Mouse (Mus musculus): ENCODE measurements around the gene Sirt1. TPM values are rescaled to one million over a fixed set of nuclear protein-coding genes. Genes with fewer than 3 reads are reported as not detected.
A peak's percentile ranks its signal among the peaks of the same experiment; 100 is the strongest.

Gene Sirt1
- polyA plus RNA-seq (2014; fragmentation: Nextera tagmentation; extraction: Ambion mirVana), result 8.4 and 11.2 TPM in 2 replicates

- no peaks in the 10 kb centered on the region for H3K36me3 ChIP-seq (ENCODE audit: control insufficient read depth, insufficient read depth, low read length)
- ATAC-seq (ENCODE audit: low FRiP score) (no peak), DNase-seq (ENCODE audit: low spot score) (peak; percentile 31)
- H3K4me2 ChIP-seq (replicated peaks; ENCODE audit: low read depth, low read length), result peak within 1 kb of the TSS; percentile 78
- H3K9ac ChIP-seq (ENCODE audit: low read depth, low read length), result peak within 1 kb of the TSS; percentile 34
- no peaks in the 10 kb centered on the region; the same call in 1 of the 2 replicates for H3K27me3 ChIP-seq (ENCODE audit: control insufficient read depth, insufficient read depth, low read length)
- peak within 1 kb of the TSS; percentile 42 for H3K4me3 ChIP-seq (ENCODE audit: low read depth, low read length)
- 9% methylated on average over 24 of the region's 24 CpGs for WGBS
- no peaks in the 10 kb centered on the region for H3K9me3 ChIP-seq (ENCODE audit: control insufficient read depth, low read length)
- H3K27ac ChIP-seq (ENCODE audit: low read depth, low read length), result no peak within 1 kb of the TSS
- H3K4me1 ChIP-seq (replicated peaks; ENCODE audit: control insufficient read depth, insufficient read depth, low read length), result no peaks in the 10 kb centered on the region
These were observed at the start of gene Sirt1 for GRCm38 (mm10) chr10:63381498-63382280. Gene Sirt1 (minus strand): TSS chr10:63381704.

GRCm38 (mm10) chr10:63429785-63430305, 48.3 kb upstream of the Sirt1 start, which contains the start of gene Ctnna3:
Gene Ctnna3 (plus strand): TSS chr10:63430098.
- peak; percentile 93 for DNase-seq (ENCODE audit: low spot score)
- H3K27me3 ChIP-seq (ENCODE audit: control insufficient read depth, insufficient read depth, low read length), result no peaks in the 10 kb centered on the region
- peak within 1 kb of the TSS; percentile 30; the same call in 1 of the 2 replicates for H3K27ac ChIP-seq (ENCODE audit: low read depth, low read length)
- peak; percentile 98 for ATAC-seq (ENCODE audit: low FRiP score)
- peak within 1 kb of the TSS; percentile 76 for H3K4me3 ChIP-seq (ENCODE audit: low read depth, low read length)
- no peaks in the 10 kb centered on the region for H3K36me3 ChIP-seq (ENCODE audit: control insufficient read depth, insufficient read depth, low read length)
- no peaks in the 10 kb centered on the region for H3K9me3 ChIP-seq (ENCODE audit: control insufficient read depth, low read length)
- H3K9ac ChIP-seq (ENCODE audit: low read depth, low read length), result peak within 1 kb of the TSS; percentile 70
- WGBS, result under 1% methylated on average over 55 of the region's 55 CpGs
- peak within 1 kb of the TSS; percentile 82 for H3K4me2 ChIP-seq (replicated peaks; ENCODE audit: low read depth, low read length)
- H3K4me1 ChIP-seq (replicated peaks; ENCODE audit: control insufficient read depth, insufficient read depth, low read length), result no peaks in the 10 kb centered on the region

GRCm38 (mm10) chr10:63429380-63429779, 47.9 kb upstream of the Sirt1 start:
- ATAC-seq (ENCODE audit: low FRiP score), result peak; percentile 94
- no peaks in the 10 kb centered on the region for H3K27me3 ChIP-seq (ENCODE audit: control insufficient read depth, insufficient read depth, low read length)
- H3K4me3 ChIP-seq (ENCODE audit: low read depth, low read length), result peak overlapping the region; percentile 76
- H3K36me3 ChIP-seq (ENCODE audit: control insufficient read depth, insufficient read depth, low read length), result no peaks in the 10 kb centered on the region
- WGBS, result under 1% methylated on average over 31 of the region's 34 CpGs
- no peaks in the 10 kb centered on the region for H3K9me3 ChIP-seq (ENCODE audit: control insufficient read depth, low read length)
- H3K27ac ChIP-seq (ENCODE audit: low read depth, low read length), result peak overlapping the region; percentile 30; the same call in 1 of the 2 replicates
- H3K4me1 ChIP-seq (replicated peaks; ENCODE audit: control insufficient read depth, insufficient read depth, low read length), result no peaks in the 10 kb centered on the region
- H3K9ac ChIP-seq (ENCODE audit: low read depth, low read length), result peak overlapping the region; percentile 70
- H3K4me2 ChIP-seq (replicated peaks; ENCODE audit: low read depth, low read length), result peak overlapping the region; percentile 82
- peak; percentile 99 for DNase-seq (ENCODE audit: low spot score)

GRCm38 (mm10) chr10:63429023-63429340, 47.5 kb upstream of the Sirt1 start:
- no peak for ATAC-seq (ENCODE audit: low FRiP score)
- Histone ChIP-seq H3K27me3 (ENCODE audit: control insufficient read depth, insufficient read depth, low read length) (no peaks in the 10 kb centered on the region), H3K4me3 (ENCODE audit: low read depth, low read length) (peak overlapping the region; percentile 76), H3K9ac (ENCODE audit: low read depth, low read length) (peak overlapping the region; percentile 50; the same call in 1 of the 2 replicates), H3K4me1 (replicated peaks; ENCODE audit: control insufficient read depth, insufficient read depth, low read length) (no peaks in the 10 kb centered on the region), H3K36me3 (ENCODE audit: control insufficient read depth, insufficient read depth, low read length) (no peaks in the 10 kb centered on the region), H3K9me3 (ENCODE audit: control insufficient read depth, low read length) (no peaks in the 10 kb centered on the region), H3K27ac (ENCODE audit: low read depth, low read length) (no peak overlapping the region), H3K4me2 (replicated peaks; ENCODE audit: low read depth, low read length) (peak overlapping the region; percentile 82)
- peak; percentile 58 for DNase-seq (ENCODE audit: low spot score)
- 5% methylated on average over 11 of the region's 11 CpGs for WGBS

GRCm38 (mm10) chr10:63428243-63429022, 46.9 kb upstream of the Sirt1 start:
- peak; percentile 59 for DNase-seq (ENCODE audit: low spot score)
- no peaks in the 10 kb centered on the region for H3K27me3 ChIP-seq (ENCODE audit: control insufficient read depth, insufficient read depth, low read length)
- WGBS, result 28% methylated on average over 19 of the region's 19 CpGs
- no peaks in the 10 kb centered on the region for H3K4me1 ChIP-seq (replicated peaks; ENCODE audit: control insufficient read depth, insufficient read depth, low read length)
- H3K9me3 ChIP-seq (ENCODE audit: control insufficient read depth, low read length), result no peaks in the 10 kb centered on the region
- H3K36me3 ChIP-seq (ENCODE audit: control insufficient read depth, insufficient read depth, low read length), result no peaks in the 10 kb centered on the region
- H3K4me3 ChIP-seq (ENCODE audit: low read depth, low read length), result peak overlapping the region; percentile 76
- peak overlapping the region; percentile 82 for H3K4me2 ChIP-seq (replicated peaks; ENCODE audit: low read depth, low read length)
- H3K27ac ChIP-seq (ENCODE audit: low read depth, low read length), result no peak overlapping the region
- ATAC-seq (ENCODE audit: low FRiP score), result no peak
- H3K9ac ChIP-seq (ENCODE audit: low read depth, low read length), result peak overlapping the region; percentile 50; the same call in 1 of the 2 replicates

- DNase-seq (ENCODE audit: low spot score) (no peak), ATAC-seq (ENCODE audit: low FRiP score) (no peak)
- H3K4me3 ChIP-seq (ENCODE audit: low read depth, low read length), result no peak overlapping the region
- H3K9me3 ChIP-seq (ENCODE audit: control insufficient read depth, low read length), result no peaks in the 10 kb centered on the region
- WGBS, result 77% methylated on average over 8 of the region's 8 CpGs
- H3K36me3 ChIP-seq (ENCODE audit: control insufficient read depth, insufficient read depth, low read length), result no peaks in the 10 kb centered on the region
- no peaks in the 10 kb centered on the region for H3K27me3 ChIP-seq (ENCODE audit: control insufficient read depth, insufficient read depth, low read length)
- H3K9ac ChIP-seq (ENCODE audit: low read depth, low read length), result no peak overlapping the region
- no peaks in the 10 kb centered on the region for H3K4me1 ChIP-seq (replicated peaks; ENCODE audit: control insufficient read depth, insufficient read depth, low read length)
- H3K4me2 ChIP-seq (replicated peaks; ENCODE audit: low read depth, low read length), result no peak overlapping the region
- H3K27ac ChIP-seq (ENCODE audit: low read depth, low read length), result no peak overlapping the region
These were observed 45.6 kb upstream of the Sirt1 start for GRCm38 (mm10) chr10:63427146-63427545.

GRCm38 (mm10) chr10:63424475-63424814, 42.9 kb upstream of the Sirt1 start:
- H3K4me1 ChIP-seq (replicated peaks; ENCODE audit: control insufficient read depth, insufficient read depth, low read length), result no peaks in the 10 kb centered on the region
- DNase-seq (ENCODE audit: low spot score) (no peak), ATAC-seq (ENCODE audit: low FRiP score) (no peak)

GRCm38 (mm10) chr10:63423591-63424474, 42.3 kb upstream of the Sirt1 start:
- no peaks in the 10 kb centered on the region for H3K4me1 ChIP-seq (replicated peaks; ENCODE audit: control insufficient read depth, insufficient read depth, low read length)
- no peaks in the 10 kb centered on the region for H3K36me3 ChIP-seq (ENCODE audit: control insufficient read depth, insufficient read depth, low read length)
- no peaks in the 10 kb centered on the region for H3K9me3 ChIP-seq (ENCODE audit: control insufficient read depth, low read length)
- DNase-seq (ENCODE audit: low spot score), result no peak
- no peak for ATAC-seq (ENCODE audit: low FRiP score)
- H3K27ac ChIP-seq (ENCODE audit: low read depth, low read length), result no peak overlapping the region
- H3K9ac ChIP-seq (ENCODE audit: low read depth, low read length), result no peak overlapping the region
- WGBS, result 82% methylated on average over 9 of the region's 9 CpGs
- H3K27me3 ChIP-seq (ENCODE audit: control insufficient read depth, insufficient read depth, low read length), result no peaks in the 10 kb centered on the region
- H3K4me3 ChIP-seq (ENCODE audit: low read depth, low read length), result no peak overlapping the region
- no peak overlapping the region for H3K4me2 ChIP-seq (replicated peaks; ENCODE audit: low read depth, low read length)

More at GRCm38 (mm10) chr10:63424475-63424814, 42.9 kb upstream of the Sirt1 start:
- no peak overlapping the region for H3K9ac ChIP-seq (ENCODE audit: low read depth, low read length)
- no peaks in the 10 kb centered on the region for H3K36me3 ChIP-seq (ENCODE audit: control insufficient read depth, insufficient read depth, low read length)
- H3K4me2 ChIP-seq (replicated peaks; ENCODE audit: low read depth, low read length), result no peak overlapping the region
- no peak overlapping the region for H3K27ac ChIP-seq (ENCODE audit: low read depth, low read length)
- no peak overlapping the region for H3K4me3 ChIP-seq (ENCODE audit: low read depth, low read length)
- H3K27me3 ChIP-seq (ENCODE audit: control insufficient read depth, insufficient read depth, low read length), result no peaks in the 10 kb centered on the region
- no peaks in the 10 kb centered on the region for H3K9me3 ChIP-seq (ENCODE audit: control insufficient read depth, low read length)
